Mouse (Mus musculus) small intestine, adult 10 weeks (tissue): ENCODE results near the gene Olfr782. TPM values are rescaled to one million over a fixed set of nuclear protein-coding genes. Genes with fewer than 3 reads are reported as not detected.

Experiments
- polyA plus RNA-seq: library from polyadenylated mRNA; stranded (reverse); fragments of 350-450 nt; fragmentation: Illumina TruSeq; extraction: RNeasy Lipid Tissue Mini Kit (QIAGEN cat#74804); gene quantifications from one replicate; pipeline ENCODE4 v1.2.3, GENCODE M21; 2014; ENCODE audit warnings: low replicate concordance

Olfr782 gene
- not detected for polyA plus RNA-seq

DNA sequence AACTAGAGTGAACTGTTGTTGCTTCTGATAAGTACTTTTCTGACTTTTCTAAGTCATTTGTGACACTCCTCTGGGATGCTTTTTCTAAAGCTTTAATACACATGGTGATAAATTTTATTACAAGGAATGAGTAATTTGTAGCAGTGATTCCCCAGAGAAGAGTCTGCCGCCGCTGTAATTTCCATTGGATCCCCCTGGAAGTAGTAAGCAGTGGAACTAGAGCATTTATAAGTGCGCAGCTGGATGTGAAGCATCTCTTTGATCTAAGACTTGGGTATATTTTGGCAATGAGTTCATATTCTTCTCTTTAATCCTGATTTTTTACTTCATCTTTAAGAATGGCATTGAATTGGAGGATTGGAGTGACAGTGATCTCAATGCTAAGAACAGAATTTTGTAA, at the start of gene Olfr782:
Olfr782 (plus strand) TSS at position 301 of the 400 bp plus-strand sequence.

DNA sequence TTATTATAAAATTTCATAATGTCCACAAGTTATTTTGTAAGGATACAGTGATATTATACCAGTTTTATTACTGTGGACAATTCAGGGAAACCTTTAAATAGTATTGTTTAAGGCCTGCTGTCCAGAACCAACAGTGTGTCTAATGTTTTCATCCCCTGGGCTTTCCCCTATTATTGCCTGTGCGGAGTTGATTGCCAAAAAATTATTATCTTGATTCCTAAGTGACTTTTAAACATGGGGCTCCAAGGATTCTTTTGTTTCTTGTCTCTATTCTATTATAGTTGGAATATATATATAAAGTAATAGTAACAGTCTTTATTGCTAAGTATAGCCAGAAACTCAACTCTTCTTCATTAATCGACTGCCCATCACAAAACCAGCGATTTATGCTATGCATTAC, 30.8 kb upstream of the Olfr782 start, which contains the start of gene Olfr780:
Olfr780 (plus strand) TSS at position 301 of the 400 bp plus-strand sequence.

DNA sequence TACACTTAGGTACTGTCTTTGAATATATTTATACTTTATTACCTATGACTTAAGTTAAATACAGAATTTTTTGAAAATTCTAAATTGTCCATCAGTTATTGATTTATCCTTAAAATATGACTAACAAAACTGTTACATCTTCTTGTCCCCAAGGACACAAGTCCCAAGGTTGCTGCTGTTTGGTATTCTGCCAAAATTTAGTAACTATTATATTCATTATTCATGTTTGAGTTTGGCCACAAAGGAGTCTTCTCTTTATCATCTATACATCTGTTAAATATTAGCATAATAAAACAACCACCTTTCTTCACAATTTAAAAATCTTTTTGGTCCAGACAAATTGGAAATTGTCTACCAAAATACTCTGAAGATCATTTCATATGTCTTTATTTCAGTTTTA, 20.1 kb upstream of the Olfr782 start, which contains the start of gene Olfr781:
Olfr781 (plus strand) TSS at position 301 of the 400 bp plus-strand sequence.

DNA sequence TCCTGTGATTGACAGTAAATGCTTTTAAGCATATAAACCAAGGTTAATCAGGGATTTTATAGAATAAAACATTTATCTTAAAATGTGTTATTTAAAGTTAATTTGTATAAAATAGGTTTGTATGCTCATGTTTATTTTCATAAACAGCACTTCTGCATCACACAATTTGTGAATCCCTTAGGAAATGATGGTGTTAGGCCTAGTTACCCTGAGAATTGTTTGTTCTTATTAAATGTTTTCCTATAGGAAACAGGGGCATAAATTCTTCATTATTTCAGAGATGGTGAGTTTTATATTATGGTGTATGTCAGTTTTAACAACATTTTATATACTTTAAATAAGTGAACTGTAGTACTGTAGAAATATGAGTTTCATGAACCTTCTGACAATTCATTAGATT, 35.1 kb downstream of the Olfr782 start, which contains the start of gene Olfr784:
Olfr784 (plus strand) TSS at position 301 of the 400 bp plus-strand sequence.

Other genes starting within 250 kb of the Olfr782 start
- gene Olfr768, start 249.5 kb upstream of the Olfr782 start, polyA plus RNA-seq: not detected
- gene Olfr769, start 231.0 kb upstream of the Olfr782 start, polyA plus RNA-seq: not detected
- not detected for gene Olfr770, start 209.9 kb upstream of the Olfr782 start, polyA plus RNA-seq
- not detected for gene Olfr771, start 184.1 kb upstream of the Olfr782 start, polyA plus RNA-seq
- not detected for gene Olfr772, start 170.9 kb upstream of the Olfr782 start, polyA plus RNA-seq
- not detected for gene Olfr773, start 161.4 kb upstream of the Olfr782 start, polyA plus RNA-seq
- not detected for gene Olfr774, start 112.6 kb upstream of the Olfr782 start, polyA plus RNA-seq
- gene Olfr775, start 100.4 kb upstream of the Olfr782 start, polyA plus RNA-seq: not detected
- not detected for gene Olfr776, start 89.7 kb upstream of the Olfr782 start, polyA plus RNA-seq
- not detected for gene Olfr777, start 77.4 kb upstream of the Olfr782 start, polyA plus RNA-seq
- not detected for gene Olfr780, start 30.7 kb upstream of the Olfr782 start, polyA plus RNA-seq
- gene Olfr781, start 20.0 kb upstream of the Olfr782 start, polyA plus RNA-seq: not detected
- gene Olfr784, start 35.2 kb downstream of the Olfr782 start, polyA plus RNA-seq: not detected
- gene Olfr785, start 56.6 kb downstream of the Olfr782 start, polyA plus RNA-seq: not detected
- gene Olfr786, start 78.5 kb downstream of the Olfr782 start, polyA plus RNA-seq: not detected
- not detected for gene Olfr787, start 113.0 kb downstream of the Olfr782 start, polyA plus RNA-seq
- gene Olfr788, start 122.1 kb downstream of the Olfr782 start, polyA plus RNA-seq: not detected
- gene Olfr789, start 135.9 kb downstream of the Olfr782 start, polyA plus RNA-seq: not detected
- not detected for gene Olfr790, start 149.6 kb downstream of the Olfr782 start, polyA plus RNA-seq
- gene Olfr791, start 172.9 kb downstream of the Olfr782 start, polyA plus RNA-seq: not detected
- gene Olfr792, start 190.3 kb downstream of the Olfr782 start, polyA plus RNA-seq: not detected
- gene Olfr794, start 218.8 kb downstream of the Olfr782 start, polyA plus RNA-seq: not detected